Mouse (Mus musculus): ENCODE measurements around the gene Unc79.

GRCm38 (mm10) chr12:103036692-103037091 lies 88.0 kb downstream of the Unc79 start:
- TF ChIP-seq CTCF (IDR thresholded peaks at IDR 0.05; ENCODE audit: low read depth, low read length) (no peak), POLR2A (IDR thresholded peaks at IDR 0.05; ENCODE audit: extremely low read depth, insufficient read depth, low read length) (no peak)
